Comparison of ENCODE assay signal across 8 mouse cellular contexts in the genomic region with DNA sequence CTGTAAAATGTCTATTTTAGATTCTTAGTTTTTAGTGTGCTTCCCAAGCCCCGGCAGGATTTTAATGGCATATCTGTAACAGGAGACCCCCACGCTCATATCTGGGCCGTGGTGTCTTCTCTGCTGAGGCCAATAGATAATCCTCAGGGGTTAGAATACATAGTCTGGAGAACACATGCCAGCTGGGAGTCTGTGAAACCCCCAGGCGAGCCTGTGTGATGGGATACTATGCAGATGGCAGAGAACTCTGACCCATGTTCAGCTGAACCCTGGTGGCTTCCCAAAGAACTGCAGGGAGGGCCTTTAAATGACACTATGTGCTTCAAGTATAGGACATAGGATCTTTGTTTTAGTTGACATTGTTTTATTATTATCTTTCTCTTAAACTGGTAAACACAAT.
DNase-seq lines count a peak whose midpoint lies in the region; ATAC-seq and TF ChIP-seq lines count a peak whose summit lies in the region.

No protein-coding gene starts in this region.

- H3K9ac ChIP-seq in intestine, embryonic 14.5 days (ENCODE audit: low read length), result no peak overlapping the region
- H3K9ac ChIP-seq in stomach, embryonic 15.5 days, result no peak overlapping the region

- no peak overlapping the region for H3K27ac ChIP-seq in thymus, adult 2 months (ENCODE audit: control insufficient read depth, insufficient read depth, low read length)
- H3K27ac ChIP-seq in intestine, embryonic 14.5 days (ENCODE audit: low read depth), result peak overlapping the region; percentile 68
- peak overlapping the region; percentile 48; the same call in 1 of the 2 replicates for H3K27ac ChIP-seq in stomach, embryonic 15.5 days

- H3K4me2 ChIP-seq in intestine, embryonic 14.5 days (ENCODE audit: low read length), result no peak overlapping the region; the same call in 1 of the 2 replicates
- no peak overlapping the region for H3K4me2 ChIP-seq in stomach, embryonic 15.5 days

- no peak for TF ChIP-seq CTCF in thymus, adult 2 months (IDR thresholded peaks at IDR 0.05; ENCODE audit: borderline replicate concordance, control insufficient read depth, extremely low read depth, insufficient read depth, low read length, poor library complexity)

- H3K27me3 ChIP-seq in thymus, adult 2 months (ENCODE audit: control insufficient read depth, insufficient read depth, low read length), result no peaks in the 10 kb centered on the region
- no peaks in the 10 kb centered on the region for H3K27me3 ChIP-seq in intestine, embryonic 14.5 days (replicated peaks; ENCODE audit: control insufficient read depth, insufficient read depth, low read length)
- H3K27me3 ChIP-seq in stomach, embryonic 15.5 days (replicated peaks), result no peaks in the 10 kb centered on the region

- H3K4me3 ChIP-seq in thymus, adult 2 months (ENCODE audit: control insufficient read depth, insufficient read depth, low read length), result no peak overlapping the region
- H3K4me3 ChIP-seq in intestine, embryonic 14.5 days (ENCODE audit: low read depth, low read length), result no peak overlapping the region
- no peak overlapping the region for H3K4me3 ChIP-seq in stomach, embryonic 15.5 days (replicated peaks)

- WGBS in thymus, adult 2 months, result 61% methylated on average over 4 of the region's 4 CpGs
- WGBS in intestine, embryonic 14.5 days, result 22% methylated on average over 4 of the region's 4 CpGs
- WGBS in stomach, embryonic 15.5 days, result 19% methylated on average over 4 of the region's 4 CpGs

- H3K4me1 ChIP-seq in thymus, adult 2 months (replicated peaks; ENCODE audit: control insufficient read depth, insufficient read depth, low read length), result no peaks in the 10 kb centered on the region
- peaks cover 22% of the 10 kb centered on the region for H3K4me1 ChIP-seq in intestine, embryonic 14.5 days (replicated peaks; ENCODE audit: control insufficient read depth, insufficient read depth, low read length)
- peaks cover 9% of the 10 kb centered on the region for H3K4me1 ChIP-seq in stomach, embryonic 15.5 days

- peak; percentile 18 for DNase-seq in thymus, adult 2 months
- DNase-seq in thymus, adult 18-20 months, result no peak
- peak; percentile 44 for DNase-seq in brain, adult 2 months (ENCODE audit: low read depth, low spot score)
- peak; percentile 68 for DNase-seq in intestine, embryonic 14.5 days (ENCODE audit: low spot score)
- DNase-seq in lung, postnatal 10 days, result peak; percentile 84
- DNase-seq in spleen, adult 12 weeks (ENCODE audit: low spot score), result no peak

- TF ChIP-seq POLR2A in thymus, adult 2 months (IDR thresholded peaks at IDR 0.05; ENCODE audit: control insufficient read depth, extremely low read depth, insufficient read depth, low read length, poor library complexity), result no peak

- ATAC-seq in granulocyte monocyte progenitor cell, adult 5-6 weeks (replicated peaks; ENCODE audit: poor library complexity, severe bottlenecking), result peak; percentile 44; the same call in 1 of the 2 replicates
- ATAC-seq in intestine, embryonic 14.5 days (replicated peaks; ENCODE audit: low FRiP score, low TSS enrichment, low read depth), result no peak
- no peak for ATAC-seq in stomach, embryonic 15.5 days (ENCODE audit: insufficient read depth, low FRiP score, low read depth)

- H3K36me3 ChIP-seq in thymus, adult 2 months (ENCODE audit: control insufficient read depth, insufficient read depth, low read length), result no peaks in the 10 kb centered on the region
- H3K36me3 ChIP-seq in intestine, embryonic 14.5 days (ENCODE audit: control insufficient read depth, insufficient read depth, low read length), result no peaks in the 10 kb centered on the region
- no peaks in the 10 kb centered on the region for H3K36me3 ChIP-seq in stomach, embryonic 15.5 days

- H3K9me3 ChIP-seq in intestine, embryonic 14.5 days (ENCODE audit: control insufficient read depth, low read length), result no peaks in the 10 kb centered on the region
- H3K9me3 ChIP-seq in stomach, embryonic 15.5 days, result no peaks in the 10 kb centered on the region

Comparison
In these comparisons a context has a peak if more than half of its experiments do, and no peak if none do; other contexts are left out.
1. DNase-seq: peak in thymus, adult 2 months (single experiment), brain, adult 2 months (single experiment), intestine, embryonic 14.5 days (single experiment) and lung, postnatal 10 days (single experiment); none in thymus, adult 18-20 months (0 of 2) and spleen, adult 12 weeks (single experiment).